Mouse (Mus musculus) heart, embryonic 12.5 days (tissue): ENCODE results near the gene Vav3. TPM values are rescaled to one million over a fixed set of nuclear protein-coding genes. Genes with fewer than 3 reads are reported as not detected.

Source experiments
- polyA plus RNA-seq: library from polyadenylated mRNA; unstranded; fragments of >200 nt; fragmentation: Nextera tagmentation; extraction: Ambion mirVana; gene quantifications from 2 replicates; pipeline ENCODE4 v1.2.1, GENCODE M21; 2016

The Vav3 gene
- polyA plus RNA-seq, 1 experiment from 2014 or later = 9.9 TPM

Other genes starting within 250 kb of the Vav3 start
- gene Slc25a24, start 217.5 kb upstream of the Vav3 start, polyA plus RNA-seq = 39.8 and 40.4 TPM in 2 replicates